Mouse (Mus musculus) hindbrain, embryonic 15.5 days (tissue): ENCODE results near the gene Rrbp1. TPM values are rescaled to one million over a fixed set of nuclear protein-coding genes. Genes with fewer than 3 reads are reported as not detected.

Experiments
- ATAC-seq: fragments of 200-750 bp; cut with Nextera tagmentation; 2 replicates; pipeline ENCODE4 v1.8.0; 2017; ENCODE audit warnings: low read depth, moderate number of reproducible peaks, moderate TSS enrichment; ENCODE audit not compliant: low FRiP score
- H3K27ac ChIP-seq: fragments of 300-500 bp; sonication (generic); replicated peaks from 2 replicates; pipeline ENCODE4 v1.5.1; 2015; ENCODE audit warnings: mild to moderate bottlenecking, inconsistent platforms
- H3K27me3 ChIP-seq: fragments of 300-500 bp; sonication (generic); 2 replicates; pipeline ENCODE4 v1.6.1; 2015; ENCODE audit warnings: control low read depth, inconsistent platforms
- H3K36me3 ChIP-seq: fragments of 300-500 bp; sonication (generic); 2 replicates; pipeline ENCODE4 v1.6.1; 2015; ENCODE audit warnings: control low read depth, inconsistent platforms
- H3K4me1 ChIP-seq: fragments of 300-500 bp; sonication (generic); replicated peaks from 2 replicates; pipeline ENCODE4 v1.6.1; 2015; ENCODE audit warnings: control low read depth, inconsistent platforms
- H3K4me2 ChIP-seq: fragments of 300-500 bp; sonication (generic); 2 replicates; pipeline ENCODE4 v1.6.1; 2015; ENCODE audit warnings: moderate library complexity, mild to moderate bottlenecking, inconsistent platforms
- H3K4me3 ChIP-seq: fragments of 300-500 bp; sonication (generic); 2 replicates; pipeline ENCODE4 v1.5.1; 2015; ENCODE audit warnings: mild to moderate bottlenecking, inconsistent platforms
- H3K9ac ChIP-seq: fragments of 300-500 bp; sonication (generic); 2 replicates; pipeline ENCODE4 v1.6.1; 2015; ENCODE audit warnings: inconsistent platforms
- H3K9me3 ChIP-seq: fragments of 300-500 bp; sonication (generic); 2 replicates; pipeline ENCODE4 v1.6.1; 2016; ENCODE audit warnings: control low read depth, inconsistent platforms
- whole genome bisulfite sequencing: fragments of 180-500 bp; shearing (Covaris S2); methylation state at CpG from one replicate; pipeline ENCODE4 v1.1.7; 2015; 5-methylcytosine and 5-hydroxymethylcytosine counted together
- polyA plus RNA-seq: library from polyadenylated mRNA; unstranded; fragments of >200 nt; fragmentation: Nextera tagmentation; extraction: Ambion mirVana; gene quantifications from 2 replicates; pipeline ENCODE4 v1.2.1, GENCODE M21; 2015

Gene Rrbp1
- polyA plus RNA-seq, 1 experiment from 2014 or later = 32.3 TPM

GRCm38 (mm10) chr2:143975146-143975649, 35.9 kb downstream of the Rrbp1 start:
- Histone ChIP-seq H3K9ac (no peak overlapping the region), H3K4me3 (no peak overlapping the region), H3K27me3 (no peaks in the 10 kb centered on the region), H3K36me3 (peaks cover 6% of the 10 kb centered on the region; the same call in 1 of the 2 replicates), H3K4me2 (no peak overlapping the region), H3K4me1 (no peaks in the 10 kb centered on the region), H3K9me3 (no peaks in the 10 kb centered on the region), H3K27ac (no peak overlapping the region)
- WGBS = 96% methylated on average over 5 of the region's 5 CpGs
- ATAC-seq = no peak

DNA sequence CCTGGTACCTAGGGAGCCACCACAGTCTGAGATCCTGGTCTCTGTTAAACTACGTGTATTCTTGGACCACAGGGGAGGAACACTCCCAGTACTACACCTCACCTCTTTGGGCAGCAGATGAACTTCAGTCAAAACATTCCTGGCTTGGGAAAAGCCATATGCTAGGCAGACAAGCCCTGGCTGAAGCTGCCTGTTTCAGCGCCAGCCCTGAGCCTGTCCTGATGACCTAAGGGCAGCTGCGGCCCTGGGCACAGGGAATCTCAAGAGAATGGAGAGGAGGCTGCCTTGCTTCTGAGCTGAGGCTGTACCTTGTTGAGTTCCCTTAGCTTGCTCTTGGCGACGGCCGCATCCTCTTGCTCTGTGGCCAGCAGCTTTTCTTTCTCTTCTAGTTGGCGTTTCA, 37.9 kb downstream of the Rrbp1 start:
- no peak overlapping the region for H3K4me3 ChIP-seq
- no peak overlapping the region for H3K9ac ChIP-seq
- H3K27ac ChIP-seq = no peak overlapping the region
- no peak for ATAC-seq
- no peaks in the 10 kb centered on the region for H3K27me3 ChIP-seq
- 90% methylated on average over 7 of the region's 7 CpGs for WGBS
- no peak overlapping the region for H3K4me2 ChIP-seq
- no peaks in the 10 kb centered on the region for H3K4me1 ChIP-seq
- H3K9me3 ChIP-seq = no peaks in the 10 kb centered on the region
- H3K36me3 ChIP-seq = peaks cover 10% of the 10 kb centered on the region; the same call in 1 of the 2 replicates

- no peak overlapping the region for H3K4me3 ChIP-seq
- H3K9ac ChIP-seq = no peak overlapping the region
- H3K27ac ChIP-seq = no peak overlapping the region
- H3K4me1 ChIP-seq = no peaks in the 10 kb centered on the region
- H3K27me3 ChIP-seq = no peaks in the 10 kb centered on the region
- 76% methylated on average over 2 of the region's 2 CpGs for WGBS
- ATAC-seq = no peak
- H3K4me2 ChIP-seq = no peak overlapping the region
- no peaks in the 10 kb centered on the region for H3K9me3 ChIP-seq
- peaks cover 17% of the 10 kb centered on the region for H3K36me3 ChIP-seq
These were observed 39.2 kb downstream of the Rrbp1 start for GRCm38 (mm10) chr2:143971887-143972286.

GRCm38 (mm10) chr2:143970841-143971240, 40.2 kb downstream of the Rrbp1 start:
- Histone ChIP-seq H3K4me3 (no peak overlapping the region), H3K27me3 (no peaks in the 10 kb centered on the region), H3K9me3 (no peaks in the 10 kb centered on the region), H3K36me3 (peaks cover 27% of the 10 kb centered on the region), H3K4me1 (no peaks in the 10 kb centered on the region), H3K4me2 (no peak overlapping the region), H3K27ac (no peak overlapping the region), H3K9ac (no peak overlapping the region)
- WGBS = 93% methylated on average over 2 of the region's 2 CpGs
- no peak for ATAC-seq

GRCm38 (mm10) chr2:143969260-143969659, 41.8 kb downstream of the Rrbp1 start:
- WGBS = 96% methylated on average over 7 of the region's 7 CpGs
- no peaks in the 10 kb centered on the region for H3K27me3 ChIP-seq
- H3K27ac ChIP-seq = no peak overlapping the region
- H3K9ac ChIP-seq = no peak overlapping the region
- H3K4me1 ChIP-seq = no peaks in the 10 kb centered on the region
- no peaks in the 10 kb centered on the region for H3K9me3 ChIP-seq
- H3K4me2 ChIP-seq = no peak overlapping the region
- no peak for ATAC-seq
- H3K36me3 ChIP-seq = peaks cover 39% of the 10 kb centered on the region
- no peak overlapping the region for H3K4me3 ChIP-seq

- Histone ChIP-seq H3K36me3 (peaks cover 65% of the 10 kb centered on the region), H3K27me3 (no peaks in the 10 kb centered on the region), H3K9me3 (no peaks in the 10 kb centered on the region), H3K4me2 (no peak overlapping the region), H3K27ac (no peak overlapping the region), H3K4me1 (no peaks in the 10 kb centered on the region), H3K9ac (no peak overlapping the region), H3K4me3 (no peak overlapping the region)
- WGBS = 94% methylated on average over 1 of the region's 1 CpGs
- no peak for ATAC-seq
These were observed 47.7 kb downstream of the Rrbp1 start for GRCm38 (mm10) chr2:143963318-143963717.

- H3K4me1 ChIP-seq = no peaks in the 10 kb centered on the region
- peaks cover 69% of the 10 kb centered on the region for H3K36me3 ChIP-seq
- H3K27me3 ChIP-seq = no peaks in the 10 kb centered on the region
- H3K9me3 ChIP-seq = no peaks in the 10 kb centered on the region
- ATAC-seq = no peak
- H3K27ac ChIP-seq = no peak overlapping the region
- no peak overlapping the region for H3K4me2 ChIP-seq
- no peak overlapping the region for H3K9ac ChIP-seq
- WGBS = 96% methylated on average over 5 of the region's 5 CpGs
- no peak overlapping the region for H3K4me3 ChIP-seq
These were observed 48.9 kb downstream of the Rrbp1 start for GRCm38 (mm10) chr2:143962192-143962591.

- Histone ChIP-seq H3K9ac (no peak overlapping the region), H3K27me3 (no peaks in the 10 kb centered on the region), H3K4me1 (no peaks in the 10 kb centered on the region), H3K4me3 (no peak overlapping the region), H3K9me3 (no peaks in the 10 kb centered on the region), H3K27ac (no peak overlapping the region), H3K4me2 (no peak overlapping the region), H3K36me3 (peaks cover 62% of the 10 kb centered on the region)
- ATAC-seq = no peak
- WGBS = 98% methylated on average over 4 of the region's 4 CpGs
These were observed 55.3 kb downstream of the Rrbp1 start for GRCm38 (mm10) chr2:143955746-143956145.

DNA sequence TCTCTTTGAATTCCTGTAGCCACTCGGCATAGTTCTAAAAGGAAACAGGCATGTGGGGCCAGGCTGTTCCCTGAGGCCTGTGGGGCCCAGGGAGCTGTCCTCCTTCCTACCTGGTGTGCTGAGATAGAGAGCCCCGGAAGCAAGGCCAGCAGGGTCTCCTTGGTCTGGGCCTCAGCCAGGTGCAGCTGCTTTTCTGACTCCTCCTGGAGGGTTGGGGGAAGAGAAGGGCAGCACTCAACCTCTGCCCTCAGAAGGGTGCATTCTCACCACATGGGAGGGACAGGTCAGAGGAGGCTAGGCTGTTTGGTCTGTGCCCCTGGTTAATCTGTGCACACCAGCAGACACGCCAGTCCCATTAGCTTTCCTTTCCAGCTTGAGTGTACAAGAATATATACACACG, 56.1 kb downstream of the Rrbp1 start:
- Histone ChIP-seq H3K36me3 (peaks cover 67% of the 10 kb centered on the region), H3K4me2 (no peak overlapping the region), H3K4me3 (no peak overlapping the region), H3K9ac (no peak overlapping the region), H3K9me3 (no peaks in the 10 kb centered on the region), H3K27me3 (no peaks in the 10 kb centered on the region), H3K4me1 (no peaks in the 10 kb centered on the region), H3K27ac (no peak overlapping the region)
- ATAC-seq = no peak
- WGBS = 95% methylated on average over 4 of the region's 4 CpGs

DNA sequence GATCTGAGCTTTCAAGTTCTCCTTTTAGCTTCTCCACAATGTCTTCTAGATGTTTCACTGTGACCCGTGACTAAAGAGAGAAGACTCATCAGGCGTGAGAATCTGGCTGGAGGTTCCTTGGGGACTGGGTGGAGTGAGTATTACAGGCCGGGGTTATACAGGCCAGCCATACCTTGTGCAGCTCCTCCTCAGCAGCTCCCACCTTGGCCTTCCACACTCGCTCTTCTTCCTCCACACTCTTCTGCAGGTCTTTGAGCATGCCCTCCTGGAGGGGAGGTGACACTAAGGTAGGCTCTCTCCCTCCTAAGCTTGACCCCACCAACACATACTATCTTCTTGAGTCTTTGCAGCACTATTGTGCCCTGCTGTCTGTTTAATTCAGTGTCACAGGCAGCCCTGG, 57.1 kb downstream of the Rrbp1 start:
- no peaks in the 10 kb centered on the region for H3K9me3 ChIP-seq
- no peaks in the 10 kb centered on the region for H3K27me3 ChIP-seq
- no peak overlapping the region for H3K27ac ChIP-seq
- no peak overlapping the region for H3K4me2 ChIP-seq
- ATAC-seq = no peak
- H3K9ac ChIP-seq = no peak overlapping the region
- WGBS = 91% methylated on average over 4 of the region's 4 CpGs
- H3K4me1 ChIP-seq = no peaks in the 10 kb centered on the region
- H3K4me3 ChIP-seq = no peak overlapping the region
- H3K36me3 ChIP-seq = peaks cover 72% of the 10 kb centered on the region

DNA sequence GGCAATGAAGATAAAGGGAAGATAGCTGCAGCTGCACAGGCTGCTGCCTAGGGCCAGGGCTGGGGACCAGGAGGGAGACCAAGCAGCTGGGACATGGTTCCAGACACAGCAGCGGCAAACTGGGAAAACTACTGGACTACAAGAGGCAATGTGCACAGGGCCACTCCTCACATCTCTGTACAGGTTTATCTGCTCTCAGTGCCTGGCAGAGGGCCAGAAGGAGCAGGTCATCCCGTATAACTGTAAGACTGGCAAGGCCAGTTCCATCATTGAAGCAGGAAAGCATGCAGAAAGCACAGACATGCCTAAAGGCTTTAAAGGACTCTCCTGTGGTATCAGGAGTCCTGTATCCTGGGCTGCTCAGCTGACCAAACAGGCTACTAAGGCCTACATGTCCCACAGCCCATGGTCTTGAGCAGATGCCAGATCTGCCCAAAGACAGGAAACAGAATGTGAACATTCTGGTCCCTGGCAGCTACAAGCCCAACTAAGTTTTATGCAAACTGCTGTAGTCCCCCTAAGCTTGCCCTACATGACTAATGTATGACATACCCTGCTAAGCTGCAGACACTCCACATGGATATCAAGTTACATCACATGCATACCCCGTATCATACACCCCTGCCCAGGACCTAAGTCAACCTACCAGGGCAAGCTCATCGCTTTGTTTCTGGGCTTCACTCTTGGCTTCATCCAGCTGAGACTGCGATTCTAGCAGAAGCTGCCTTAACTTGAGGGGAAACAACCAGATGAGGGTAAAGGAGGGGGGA, 59.3 kb downstream of the Rrbp1 start:
- Histone ChIP-seq H3K9me3 (no peaks in the 10 kb centered on the region), H3K4me1 (no peaks in the 10 kb centered on the region), H3K27ac (no peak overlapping the region), H3K27me3 (no peaks in the 10 kb centered on the region), H3K4me3 (no peak overlapping the region), H3K4me2 (no peak overlapping the region), H3K9ac (no peak overlapping the region), H3K36me3 (peaks cover 80% of the 10 kb centered on the region)
- WGBS = 91% methylated on average over 5 of the region's 5 CpGs
- ATAC-seq = no peak

- no peak overlapping the region for H3K9ac ChIP-seq
- no peaks in the 10 kb centered on the region for H3K4me1 ChIP-seq
- H3K4me2 ChIP-seq = no peak overlapping the region
- peaks cover 86% of the 10 kb centered on the region for H3K36me3 ChIP-seq
- H3K27me3 ChIP-seq = no peaks in the 10 kb centered on the region
- ATAC-seq = no peak
- no peak overlapping the region for H3K27ac ChIP-seq
- 82% methylated on average over 1 of the region's 1 CpGs for WGBS
- no peak overlapping the region for H3K4me3 ChIP-seq
- no peaks in the 10 kb centered on the region for H3K9me3 ChIP-seq
These were observed 60.0 kb downstream of the Rrbp1 start for GRCm38 (mm10) chr2:143951028-143951420.
